Mouse (Mus musculus): ENCODE measurements around the gene Atp11c.
A peak's percentile ranks its signal among the peaks of the same experiment; 100 is the strongest.

The Atp11c gene

GRCm38 (mm10) chrX:60592598-60592997 lies at the start of gene Atp11c:
TSS of gene Atp11c (minus strand) at chrX:60592698.
- no peak for DNase-seq (ENCODE audit: low spot score)

DNA sequence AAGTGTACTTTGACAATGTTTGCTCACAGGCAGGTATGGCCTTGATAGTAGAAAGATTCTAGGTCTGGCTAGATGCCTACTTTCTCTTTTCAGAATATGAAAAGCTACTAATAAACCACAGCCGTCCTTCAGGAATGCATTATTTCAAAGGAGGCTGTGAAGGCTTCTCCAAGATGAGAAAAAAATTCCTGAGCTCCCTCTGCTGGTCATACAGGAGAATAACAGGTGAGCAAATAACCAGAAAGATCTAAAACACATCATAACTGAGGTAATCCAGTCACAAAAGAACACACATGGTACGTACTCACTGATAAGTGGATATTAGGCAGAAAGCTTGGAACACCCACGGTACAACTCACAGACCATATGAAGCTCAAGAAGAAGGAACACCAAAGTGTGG lies 16.7 kb upstream of the Atp11c start:
- no peak for DNase-seq (ENCODE audit: low spot score)

- no peak for DNase-seq (ENCODE audit: low spot score)
Measured at GRCm38 (mm10) chrX:60570539-60570938, 22.0 kb downstream of the Atp11c start.

DNA sequence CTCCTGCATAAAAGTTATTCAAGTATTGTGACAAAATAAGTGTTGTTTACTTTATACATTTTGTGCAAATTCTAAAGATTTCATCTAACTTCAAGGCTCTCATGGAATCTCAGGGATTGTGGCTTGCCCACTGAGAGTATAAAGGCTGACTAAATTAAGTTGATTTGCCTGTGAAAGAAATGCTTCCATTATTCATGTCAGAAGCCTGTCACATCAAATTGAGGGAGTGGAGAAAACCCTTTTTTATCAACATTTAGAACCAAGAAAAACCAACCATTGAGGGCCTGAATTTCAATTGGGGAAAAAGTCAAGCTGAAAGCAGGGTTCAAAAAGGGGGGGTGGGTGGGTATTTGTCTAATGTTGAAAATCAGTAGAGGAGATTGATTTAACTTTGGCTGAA lies 23.5 kb downstream of the Atp11c start:
- no peak for DNase-seq (ENCODE audit: low spot score)

GRCm38 (mm10) chrX:60555242-60555641 lies 37.3 kb downstream of the Atp11c start:
- no peak for DNase-seq (ENCODE audit: low spot score)

DNA sequence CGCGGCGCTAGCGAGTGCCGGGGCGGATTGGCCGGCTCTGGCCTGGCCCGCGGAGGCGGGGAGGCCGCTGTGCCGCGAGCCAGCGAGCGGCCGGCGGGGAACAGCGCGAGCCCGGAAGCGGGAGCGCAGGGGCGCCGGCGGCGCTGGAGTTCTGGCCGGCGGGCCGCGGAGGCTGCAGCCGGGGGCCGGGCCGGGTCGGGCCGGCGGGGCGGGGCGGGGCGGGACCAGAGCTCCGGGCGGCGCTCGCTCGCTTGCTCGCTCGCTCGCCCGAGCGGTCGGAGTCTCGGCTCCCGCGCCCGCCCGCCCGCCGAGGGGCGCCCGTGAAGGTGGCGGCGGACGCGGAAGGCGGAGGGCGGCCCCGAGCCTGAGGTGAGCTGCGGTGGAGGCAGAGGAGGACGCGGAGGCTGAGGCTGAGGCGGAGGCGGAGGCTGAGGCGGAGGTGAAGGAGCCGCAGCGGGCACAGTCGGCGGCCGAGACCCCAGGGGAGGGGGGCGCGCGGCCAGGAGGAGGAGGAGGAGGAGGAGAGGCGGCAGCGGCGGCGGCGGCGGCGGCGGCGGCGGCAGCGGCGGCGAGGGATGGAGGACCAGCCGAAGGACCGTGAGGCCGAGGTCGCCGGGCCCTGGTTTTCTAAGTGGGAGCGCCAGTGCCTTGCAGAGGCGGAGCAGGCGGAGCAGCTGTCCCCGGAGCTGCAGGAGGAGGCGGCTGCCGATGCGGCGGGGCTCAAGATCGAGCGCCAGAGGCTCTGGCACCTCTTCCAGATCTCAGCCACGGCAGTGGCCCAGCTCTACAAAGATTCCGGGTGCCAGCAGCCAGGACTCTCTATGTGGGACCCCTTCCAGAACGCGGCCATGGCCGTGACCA lies 44.8 kb downstream of the Atp11c start:
- no peak for DNase-seq (ENCODE audit: low spot score)

DNA sequence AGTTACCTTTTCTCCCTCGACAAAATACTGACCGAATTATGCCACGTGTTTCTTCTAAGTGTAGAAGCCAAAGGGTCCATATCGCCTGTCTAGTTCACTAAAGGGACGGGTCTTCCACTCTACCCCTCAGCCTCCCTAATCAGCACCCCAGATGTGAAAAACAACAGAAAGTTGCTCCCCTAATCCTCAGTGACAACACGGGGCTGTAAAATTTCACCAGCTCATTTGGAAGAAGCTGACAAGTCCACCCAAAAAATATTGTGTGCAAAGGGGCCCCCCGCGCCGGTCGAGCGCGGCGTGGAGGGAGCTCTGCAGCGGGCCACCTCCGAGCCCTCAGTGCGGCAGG lies 45.4 kb downstream of the Atp11c start:
- DNase-seq (ENCODE audit: low spot score) = no peak

DNA sequence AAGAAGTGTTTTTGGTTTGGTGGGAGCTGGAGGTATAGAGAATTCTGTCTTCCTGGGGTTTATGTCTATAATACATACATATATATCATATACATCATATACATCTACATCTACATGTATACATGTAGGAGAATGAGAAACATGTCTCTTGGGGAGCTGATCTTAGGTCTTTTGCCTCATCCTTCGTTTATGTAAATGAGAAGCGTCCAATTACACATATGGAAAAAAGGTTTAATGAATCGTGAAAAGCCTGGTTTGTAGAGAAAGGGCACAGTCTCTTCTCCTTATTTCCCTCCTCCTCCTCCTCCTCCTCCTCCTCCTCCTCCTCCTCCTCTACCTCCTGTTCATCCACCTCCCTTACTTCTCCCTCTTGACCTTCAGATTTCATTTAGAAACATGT lies 46.6 kb downstream of the Atp11c start:
- no peak for DNase-seq (ENCODE audit: low spot score)

DNA sequence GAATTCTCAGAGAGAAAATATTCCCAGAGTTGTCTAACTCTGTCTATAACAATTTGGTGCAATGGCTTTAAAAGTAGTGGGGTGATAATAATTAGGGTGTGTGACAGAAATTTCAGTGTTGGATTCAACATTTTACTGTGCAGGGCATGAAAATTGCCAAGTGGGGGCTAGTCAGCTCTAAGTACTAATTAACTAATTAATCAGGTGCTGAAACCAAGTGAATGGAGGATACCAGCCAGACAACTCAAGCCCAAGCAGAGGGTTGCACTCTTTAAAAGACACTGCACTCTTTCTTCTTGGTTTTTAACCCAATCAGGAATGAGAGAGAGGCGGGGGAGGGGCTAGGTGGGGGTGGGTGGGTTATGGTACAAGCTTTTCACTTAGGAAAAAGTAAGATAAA lies 47.1 kb downstream of the Atp11c start:
- DNase-seq (ENCODE audit: low spot score) = no peak

GRCm38 (mm10) chrX:60544098-60544497 lies 48.4 kb downstream of the Atp11c start:
- DNase-seq (ENCODE audit: low spot score) = no peak

GRCm38 (mm10) chrX:60542901-60543300 lies 49.6 kb downstream of the Atp11c start:
- DNase-seq (ENCODE audit: low spot score) = no peak

- no peak for DNase-seq (ENCODE audit: low spot score)
Measured at GRCm38 (mm10) chrX:60539149-60539548, 53.3 kb downstream of the Atp11c start, which contains the start of gene Gm7073. TSS of gene Gm7073 (minus strand) at chrX:60539249.

GRCm38 (mm10) chrX:60503995-60504394 lies 88.5 kb downstream of the Atp11c start:
- no peak for DNase-seq (ENCODE audit: low spot score)

GRCm38 (mm10) chrX:60497750-60498149 lies 94.7 kb downstream of the Atp11c start:
- no peak for DNase-seq (ENCODE audit: low spot score)

DNA sequence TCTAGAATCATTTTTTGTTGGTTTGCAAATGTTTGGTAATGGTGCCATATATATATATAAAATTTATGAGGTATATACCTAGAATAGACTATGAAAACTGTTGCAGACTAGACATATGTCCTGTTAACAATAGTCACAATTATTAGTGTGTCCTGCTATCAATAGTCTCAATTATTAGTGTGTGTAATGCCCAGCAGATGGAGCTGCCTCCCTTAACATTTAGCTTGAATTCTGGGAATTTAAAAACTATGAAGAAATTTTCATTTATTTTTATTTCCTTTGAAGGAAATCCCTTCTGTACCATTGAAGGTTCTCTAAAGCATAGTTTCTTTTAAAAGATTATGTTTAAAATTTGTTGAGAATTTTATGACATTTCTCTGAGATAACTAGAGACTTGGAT lies 97.2 kb downstream of the Atp11c start:
- no peak for DNase-seq (ENCODE audit: low spot score)

DNA sequence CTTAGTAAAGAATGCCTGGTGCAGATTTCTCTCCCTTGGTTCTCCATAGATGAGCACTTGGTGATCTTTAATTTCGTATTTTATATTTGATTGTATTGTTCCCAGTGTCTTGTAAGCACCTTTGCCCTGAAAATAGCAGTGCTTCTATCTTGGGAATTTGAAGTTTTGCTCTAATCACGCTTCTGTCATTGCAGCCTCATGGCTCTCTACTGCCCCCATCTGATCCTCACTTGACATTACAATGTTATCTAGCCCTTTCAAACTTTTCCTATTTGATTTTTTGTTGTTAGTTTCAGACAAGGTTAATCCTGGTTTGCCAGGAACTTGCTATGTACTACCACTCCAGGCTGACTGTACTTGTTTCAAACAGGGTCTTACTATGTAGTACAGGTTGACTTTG lies 128.7 kb downstream of the Atp11c start:
- DNase-seq (ENCODE audit: low spot score) = no peak

DNA sequence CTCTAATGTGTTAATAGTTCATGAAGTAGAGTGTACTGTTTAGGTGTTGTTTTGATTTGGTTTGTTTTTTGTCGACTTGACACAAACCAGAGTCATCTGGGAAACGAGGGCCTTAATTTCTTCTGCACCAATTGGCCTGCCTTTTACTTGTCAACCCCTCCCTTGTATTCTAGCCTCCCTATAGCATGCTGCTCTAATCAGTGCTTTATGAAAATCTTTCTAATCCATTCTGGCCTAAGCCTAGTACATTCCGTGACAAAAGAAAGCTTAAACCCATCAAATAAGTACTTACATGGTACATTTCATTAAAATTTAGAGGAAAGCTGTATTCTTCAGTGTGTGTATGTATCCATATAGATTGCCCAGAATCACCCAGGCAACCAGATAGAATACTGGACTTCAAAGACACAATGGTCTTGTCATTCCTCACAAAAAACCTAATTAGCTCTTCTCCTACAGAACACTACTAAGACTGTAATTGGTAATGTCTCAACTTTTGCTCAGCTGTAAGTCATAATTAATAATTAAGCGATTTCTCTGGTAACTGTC lies 177.9 kb downstream of the Atp11c start:
- no peak for DNase-seq (ENCODE audit: low spot score)

DNA sequence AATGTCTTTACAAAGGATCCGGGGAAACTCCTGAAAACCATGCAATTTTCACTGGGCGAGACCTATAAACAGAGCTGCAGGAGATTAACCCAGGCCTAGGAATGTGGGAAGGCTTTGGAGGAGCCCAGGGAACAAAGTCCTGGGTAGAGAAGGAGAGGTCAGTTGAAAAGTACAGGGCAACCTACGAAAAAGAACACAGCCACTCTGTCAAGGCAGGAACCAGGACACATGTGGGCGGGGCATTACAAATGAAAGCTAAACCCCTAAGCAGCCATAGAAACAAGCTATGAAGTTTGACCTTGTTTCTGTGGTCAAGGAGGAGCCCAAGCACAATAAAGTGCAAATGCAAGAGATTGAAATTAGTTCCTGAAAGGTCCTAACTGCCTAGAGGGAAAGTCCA lies 186.8 kb downstream of the Atp11c start:
- DNase-seq (ENCODE audit: low spot score) = no peak

GRCm38 (mm10) chrX:60404668-60405044 lies 187.8 kb downstream of the Atp11c start:
- peak; percentile 82 for DNase-seq (ENCODE audit: low spot score)

- DNase-seq (ENCODE audit: low spot score) = peak; percentile 55
Measured at GRCm38 (mm10) chrX:60403764-60404667, 188.5 kb downstream of the Atp11c start.

DNA sequence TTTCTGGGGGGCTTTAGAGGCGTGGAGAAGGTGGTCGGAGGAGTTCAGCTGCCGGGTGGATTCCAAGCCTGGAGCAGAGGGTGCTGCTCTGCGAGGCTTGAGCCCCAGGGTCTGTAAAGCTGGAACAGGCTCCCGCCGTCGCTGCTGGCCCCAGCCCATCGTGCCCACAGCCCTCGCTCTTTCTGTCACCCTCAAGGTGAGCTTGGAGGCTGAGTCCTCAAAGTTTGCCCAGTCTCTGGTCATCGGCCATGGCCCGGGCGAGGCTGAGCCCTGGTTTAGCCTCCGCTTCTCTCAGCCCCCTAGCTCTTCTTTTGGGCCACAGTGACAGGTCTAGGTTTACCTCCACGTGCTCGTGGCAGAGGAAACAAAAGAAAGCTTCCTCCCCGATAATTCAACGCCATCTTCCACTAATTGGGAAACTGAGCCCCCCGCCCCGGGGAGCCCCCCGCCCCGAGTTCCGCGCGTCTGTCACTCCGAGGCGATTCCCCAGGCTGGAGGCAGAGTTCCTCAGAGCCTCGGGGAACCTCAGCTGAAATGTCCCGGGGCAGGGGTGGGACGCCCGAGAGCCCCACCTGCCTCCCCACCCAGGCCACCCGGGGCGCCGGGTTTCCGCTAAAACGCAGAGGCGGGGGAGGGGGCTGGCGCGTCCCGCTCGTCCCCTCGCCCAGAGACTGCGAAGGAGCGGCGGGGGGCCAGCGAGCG lies 189.3 kb downstream of the Atp11c start:
- peak; percentile 10 for DNase-seq (ENCODE audit: low spot score)

DNA sequence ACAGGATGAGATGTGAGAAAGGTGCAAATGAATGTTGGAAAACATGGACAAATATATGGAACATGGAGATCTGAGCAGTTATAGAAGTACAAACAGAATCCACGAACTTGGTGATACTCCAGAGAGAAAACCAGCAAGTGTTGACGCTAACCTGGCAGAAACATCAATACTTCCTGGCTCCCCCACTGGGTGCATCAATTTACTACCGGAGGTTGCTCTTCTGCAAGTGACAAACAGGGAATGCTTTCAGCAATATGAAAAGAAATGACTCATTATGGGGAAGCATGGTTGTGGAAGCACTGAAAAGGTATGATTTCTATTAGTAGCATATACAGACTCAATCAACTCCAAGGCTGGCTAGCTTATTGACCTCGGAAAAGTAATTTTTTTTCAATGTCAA lies 198.2 kb downstream of the Atp11c start:
- no peak for DNase-seq (ENCODE audit: low spot score)
